Mouse (Mus musculus) liver, embryonic 16.5 days (tissue): ENCODE measurements around the gene Drp2. TPM values are rescaled to one million over a fixed set of nuclear protein-coding genes. Genes with fewer than 3 reads are reported as not detected.

Source experiments
- ATAC-seq: fragments of 200-750 bp; cut with Nextera tagmentation; 2 replicates; pipeline ENCODE4 v1.8.0; 2017; ENCODE audit warnings: low read depth, mild to moderate bottlenecking, moderate number of reproducible peaks, moderate library complexity
- H3K27ac ChIP-seq: fragments of 300-500 bp; sonication (generic); 2 replicates; pipeline ENCODE4 v1.5.1; 2014; ENCODE audit warnings: mild to moderate bottlenecking, low read length
- H3K27me3 ChIP-seq: fragments of 300-500 bp; sonication (generic); 2 replicates; pipeline ENCODE4 v1.6.1; 2014; ENCODE audit warnings: low read depth, low read length, mixed read lengths; ENCODE audit not compliant: control insufficient read depth, insufficient read depth
- H3K36me3 ChIP-seq: fragments of 300-500 bp; sonication (generic); 2 replicates; pipeline ENCODE4 v1.6.1; 2014; ENCODE audit warnings: mild to moderate bottlenecking; ENCODE audit not compliant: control insufficient read depth, insufficient read depth
- H3K4me1 ChIP-seq: fragments of 300-500 bp; sonication (generic); 2 replicates; pipeline ENCODE4 v1.6.1; 2014; ENCODE audit warnings: low read depth, low read length, mixed read lengths; ENCODE audit not compliant: control insufficient read depth
- H3K4me2 ChIP-seq: fragments of 300-500 bp; sonication (generic); 2 replicates; pipeline ENCODE4 v1.6.1; 2014; ENCODE audit warnings: low read depth, low read length, mixed read lengths
- H3K4me3 ChIP-seq: fragments of 300-500 bp; sonication (generic); 2 replicates; pipeline ENCODE4 v1.5.1; 2014; ENCODE audit warnings: low read depth, mild to moderate bottlenecking, low read length
- H3K9ac ChIP-seq: fragments of 300-500 bp; sonication (generic); 2 replicates; pipeline ENCODE4 v1.6.1; 2014; ENCODE audit warnings: low read depth, low read length
- H3K9me3 ChIP-seq: fragments of 300-500 bp; sonication (generic); replicated peaks from 2 replicates; pipeline ENCODE4 v1.6.1; 2016; ENCODE audit warnings: low read length; ENCODE audit not compliant: control insufficient read depth
- WGBS: fragments of 180-500 bp; shearing (Covaris S2); extraction: QIAGEN DNeasy Blood & Tissue Kit; methylation state at CpG from one replicate; pipeline ENCODE4 v1.1.7; 2014; ENCODE audit not compliant: insufficient replicate concordance; 5-methylcytosine and 5-hydroxymethylcytosine counted together
- polyA plus RNA-seq: library from polyadenylated mRNA; unstranded; fragments of >200 nt; fragmentation: Nextera tagmentation; extraction: Ambion mirVana; gene quantifications from 2 replicates; pipeline ENCODE4 v1.2.1, GENCODE M21; 2015

Drp2 gene
- polyA plus RNA-seq, 1 experiment from 2014 or later: 0.12 TPM

DNA sequence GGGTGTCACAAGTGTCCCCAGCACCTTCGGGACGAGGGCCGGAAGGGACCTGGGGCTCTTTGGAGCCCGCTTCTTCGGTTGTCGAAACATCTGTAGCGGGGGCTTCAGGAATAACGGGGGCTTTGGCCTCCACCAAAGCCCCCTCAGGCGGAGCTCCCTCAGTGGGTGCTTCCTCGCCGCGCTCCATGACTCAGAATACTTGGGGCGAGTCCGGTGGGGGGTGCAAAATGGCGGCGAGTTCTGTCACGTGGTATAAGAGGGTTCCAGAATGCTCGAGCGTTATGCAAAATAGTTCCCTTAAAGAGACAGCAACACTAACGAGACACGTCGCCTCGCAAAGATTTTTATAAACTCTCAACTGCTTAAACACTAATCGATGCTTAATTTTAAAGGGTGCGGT lies 71.9 kb downstream of the Drp2 start, which contains the start of gene Taf7l:
TSS of gene Taf7l (minus strand) at position 201 of the 400 bp plus-strand sequence.
- Histone ChIP-seq H3K4me2 (no peak within 1 kb of the TSS), H3K27me3 (no peaks in the 10 kb centered on the region), H3K4me1 (no peaks in the 10 kb centered on the region), H3K4me3 (no peak within 1 kb of the TSS), H3K9me3 (peaks cover 3% of the 10 kb centered on the region), H3K36me3 (no peaks in the 10 kb centered on the region), H3K9ac (no peak within 1 kb of the TSS), H3K27ac (no peak within 1 kb of the TSS)
- no peak for ATAC-seq
- 79% methylated on average over 25 of the region's 25 CpGs for WGBS

- 42% methylated on average over 3 of the region's 3 CpGs for WGBS
- no peak overlapping the region for H3K9ac ChIP-seq
- H3K27ac ChIP-seq: no peak overlapping the region
- ATAC-seq: no peak
- H3K36me3 ChIP-seq: no peaks in the 10 kb centered on the region
- no peaks in the 10 kb centered on the region for H3K27me3 ChIP-seq
- H3K4me3 ChIP-seq: no peak overlapping the region
- no peaks in the 10 kb centered on the region for H3K9me3 ChIP-seq
- H3K4me2 ChIP-seq: no peak overlapping the region
- H3K4me1 ChIP-seq: no peaks in the 10 kb centered on the region
Measured at GRCm38 (mm10) chrX:134481720-134482119, 77.4 kb downstream of the Drp2 start.

GRCm38 (mm10) chrX:134500651-134501050 lies 96.3 kb downstream of the Drp2 start:
- ATAC-seq: no peak
- H3K4me1 ChIP-seq: no peaks in the 10 kb centered on the region
- H3K9ac ChIP-seq: no peak overlapping the region
- H3K27me3 ChIP-seq: no peaks in the 10 kb centered on the region
- no peak overlapping the region for H3K4me2 ChIP-seq
- WGBS: 66% methylated on average over 8 of the region's 8 CpGs
- H3K27ac ChIP-seq: no peak overlapping the region
- no peaks in the 10 kb centered on the region for H3K9me3 ChIP-seq
- H3K4me3 ChIP-seq: no peak overlapping the region
- H3K36me3 ChIP-seq: no peaks in the 10 kb centered on the region

Other genes starting within 250 kb of the Drp2 start
- gene Xkrx, start 242.5 kb upstream of the Drp2 start, polyA plus RNA-seq: not detected in 2 replicates
- not detected in 2 replicates for gene Arl13a, start 217.1 kb upstream of the Drp2 start, polyA plus RNA-seq
- gene Nox1, start 182.6 kb upstream of the Drp2 start, polyA plus RNA-seq: not detected in 2 replicates
- 8.7 and 8.9 TPM in 2 replicates for gene Trmt2b, start 127.6 kb upstream of the Drp2 start, polyA plus RNA-seq
- 0.57 and 0.71 TPM in 2 replicates for gene Tmem35a, start 109.3 kb upstream of the Drp2 start, polyA plus RNA-seq
- 17.1 and 18.7 TPM in 2 replicates for gene Cenpi, start 96.5 kb upstream of the Drp2 start, polyA plus RNA-seq
- not detected in 2 replicates for gene Taf7l, start 71.9 kb downstream of the Drp2 start, polyA plus RNA-seq
- 62.2 and 65.2 TPM in 2 replicates for gene Timm8a1, start 137.3 kb downstream of the Drp2 start, polyA plus RNA-seq
- 14.4 and 14.8 TPM in 2 replicates for gene Btk, start 179.0 kb downstream of the Drp2 start, polyA plus RNA-seq
- gene Rpl36a, start 181.1 kb downstream of the Drp2 start, polyA plus RNA-seq: 216 and 255 TPM in 2 replicates
- 3.6 and 4.5 TPM in 2 replicates for gene Gla, start 196.6 kb downstream of the Drp2 start, polyA plus RNA-seq
- gene Hnrnph2, start 196.6 kb downstream of the Drp2 start, polyA plus RNA-seq: 66.4 and 79.1 TPM in 2 replicates